Mouse (Mus musculus): Measurements from ENCODE around the gene Etfrf1. TPM values are rescaled to one million over a fixed set of nuclear protein-coding genes. Genes with fewer than 3 reads are reported as not detected.

The Etfrf1 gene
- total RNA-seq, 1 experiment: 12.9 TPM

- peak; percentile 91 for DNase-seq (ENCODE audit: low read depth, low spot score)
- H3K9me3 ChIP-seq (ENCODE audit: control insufficient read depth, insufficient read depth, low read depth, low read length): no peaks in the 10 kb centered on the region
- peaks cover 14 to 40% of the 10 kb centered on the region in 2 experiments for H3K4me1 ChIP-seq (ENCODE audit: control insufficient read depth in 2 of 2, insufficient read depth in 2 of 2, low read length in 2 of 2, poor library complexity in 1 of 2)
- TF ChIP-seq MAFK (IDR thresholded peaks at IDR 0.05; ENCODE audit: insufficient read depth, low read depth, low read length) (no peak), HCFC1 (IDR thresholded peaks at IDR 0.05; ENCODE audit: borderline replicate concordance, insufficient read depth, low read length) (no peak), ZNF384 (IDR thresholded peaks at IDR 0.05; ENCODE audit: low read depth, low read length) (no peak)
- H3K27ac ChIP-seq (ENCODE audit: insufficient read depth, low read depth, low read length, poor library complexity, severe bottlenecking): 0 out of 2 replicates have a peak overlapping the region, but pooled peaks have one; percentile 37
- H3K9ac ChIP-seq (ENCODE audit: insufficient read depth, low read depth, low read length, poor library complexity, severe bottlenecking): no peak overlapping the region
- in situ Hi-C loops (cut with MboI; ENCODE audit: low sequenced_read_pairs in 2 of 2, unreplicated experiment in 2 of 2): no loop called here
- H3K36me3 ChIP-seq (ENCODE audit: control insufficient read depth, insufficient read depth, low read length, poor library complexity, severe bottlenecking): no peaks in the 10 kb centered on the region
- no peak overlapping the region; a peak in 2 of 4 replicates for H3K4me3 ChIP-seq (ENCODE audit: insufficient read depth in 1 of 2, low read depth in 1 of 2, low read length in 2 of 2, poor library complexity in 1 of 2, severe bottlenecking in 1 of 2)
These were observed 34.5 kb upstream of the Etfrf1 start for GRCm38 (mm10) chr6:145176474-145176873.

GRCm38 (mm10) chr6:145179665-145180064, 31.3 kb upstream of the Etfrf1 start:
- no peaks in the 10 kb centered on the region for H3K36me3 ChIP-seq (ENCODE audit: control insufficient read depth, insufficient read depth, low read length, poor library complexity, severe bottlenecking)
- no peak overlapping the region for H3K27ac ChIP-seq (ENCODE audit: insufficient read depth, low read depth, low read length, poor library complexity, severe bottlenecking)
- H3K9ac ChIP-seq (ENCODE audit: insufficient read depth, low read depth, low read length, poor library complexity, severe bottlenecking): no peak overlapping the region
- no peaks in the 10 kb centered on the region for H3K9me3 ChIP-seq (ENCODE audit: control insufficient read depth, insufficient read depth, low read depth, low read length)
- H3K4me3 ChIP-seq (ENCODE audit: insufficient read depth in 1 of 2, low read depth in 1 of 2, low read length in 2 of 2, poor library complexity in 1 of 2, severe bottlenecking in 1 of 2): peak overlapping the region; percentile 41 to 42; a peak in 3 of 4 replicates
- TF ChIP-seq MAFK (IDR thresholded peaks at IDR 0.05; ENCODE audit: insufficient read depth, low read depth, low read length): no peak
- TF ChIP-seq CHD2 (IDR thresholded peaks at IDR 0.05; ENCODE audit: low read depth, low read length): no peak
- peak; percentile 64; the same call in 1 of the 2 replicates for TF ChIP-seq ZC3H11A (IDR thresholded peaks at IDR 0.05; ENCODE audit: borderline replicate concordance, low read depth, low read length)
- TF ChIP-seq ZNF384 (IDR thresholded peaks at IDR 0.05; ENCODE audit: low read depth, low read length): no peak
- H3K4me1 ChIP-seq (ENCODE audit: control insufficient read depth in 2 of 2, insufficient read depth in 2 of 2, low read length in 2 of 2, poor library complexity in 1 of 2): peaks cover 6 to 30% of the 10 kb centered on the region in 2 experiments
- in situ Hi-C loops (cut with MboI; ENCODE audit: low sequenced_read_pairs in 2 of 2, unreplicated experiment in 2 of 2): loop anchor here in 1 of 2 experiments (10.0 kb wide), 1 partner anchor 165 kb away; no protein-coding TSS in a partner anchor
- peak; percentile 69 for DNase-seq (ENCODE audit: low read depth, low spot score)

GRCm38 (mm10) chr6:145182044-145182443, 28.9 kb upstream of the Etfrf1 start:
- Histone ChIP-seq H3K9me3 (ENCODE audit: control insufficient read depth, insufficient read depth, low read depth, low read length) (no peaks in the 10 kb centered on the region), H3K4me1 (ENCODE audit: control insufficient read depth in 2 of 2, insufficient read depth in 2 of 2, low read length in 2 of 2, poor library complexity in 1 of 2) (peaks cover 2 to 15% of the 10 kb centered on the region in 2 experiments; a peak in 2 of 4 replicates), H3K9ac (ENCODE audit: insufficient read depth, low read depth, low read length, poor library complexity, severe bottlenecking) (no peak overlapping the region), H3K4me3 (ENCODE audit: insufficient read depth in 1 of 2, low read depth in 1 of 2, low read length in 2 of 2, poor library complexity in 1 of 2, severe bottlenecking in 1 of 2) (no peak overlapping the region), H3K36me3 (ENCODE audit: control insufficient read depth, insufficient read depth, low read length, poor library complexity, severe bottlenecking) (no peaks in the 10 kb centered on the region), H3K27ac (ENCODE audit: insufficient read depth, low read depth, low read length, poor library complexity, severe bottlenecking) (no peak overlapping the region)
- DNase-seq (ENCODE audit: low read depth, low spot score): no peak
- no peak for TF ChIP-seq ZC3H11A (IDR thresholded peaks at IDR 0.05; ENCODE audit: borderline replicate concordance, low read depth, low read length)
- in situ Hi-C loops (cut with MboI; ENCODE audit: low sequenced_read_pairs in 2 of 2, unreplicated experiment in 2 of 2): loop anchor here in 1 of 2 experiments (10.0 kb wide), 1 partner anchor 163 kb away; no protein-coding TSS in a partner anchor

- in situ Hi-C loops (cut with MboI; ENCODE audit: low sequenced_read_pairs in 2 of 2, unreplicated experiment in 2 of 2): loop anchor here in 1 of 2 experiments (10.0 kb wide), 1 partner anchor 159 kb away; no protein-coding TSS in a partner anchor
- H3K9ac ChIP-seq (ENCODE audit: insufficient read depth, low read depth, low read length, poor library complexity, severe bottlenecking): no peak overlapping the region
- no peaks in the 10 kb centered on the region for H3K9me3 ChIP-seq (ENCODE audit: control insufficient read depth, insufficient read depth, low read depth, low read length)
- H3K27ac ChIP-seq (ENCODE audit: insufficient read depth, low read depth, low read length, poor library complexity, severe bottlenecking): no peak overlapping the region
- TF ChIP-seq MAFK (IDR thresholded peaks at IDR 0.05; ENCODE audit: insufficient read depth, low read depth, low read length) (no peak), ZC3H11A (IDR thresholded peaks at IDR 0.05; ENCODE audit: borderline replicate concordance, low read depth, low read length) (no peak), ZNF384 (IDR thresholded peaks at IDR 0.05; ENCODE audit: low read depth, low read length) (no peak), CHD2 (IDR thresholded peaks at IDR 0.05; ENCODE audit: low read depth, low read length) (no peak), HCFC1 (IDR thresholded peaks at IDR 0.05; ENCODE audit: borderline replicate concordance, insufficient read depth, low read length) (no peak)
- H3K4me1 ChIP-seq (ENCODE audit: control insufficient read depth in 2 of 2, insufficient read depth in 2 of 2, low read length in 2 of 2, poor library complexity in 1 of 2): peaks cover 4% of the 10 kb centered on the region in 2 experiments; a peak in 2 of 4 replicates
- H3K36me3 ChIP-seq (ENCODE audit: control insufficient read depth, insufficient read depth, low read length, poor library complexity, severe bottlenecking): no peaks in the 10 kb centered on the region
- DNase-seq (ENCODE audit: low read depth, low spot score): no peak
- H3K4me3 ChIP-seq (ENCODE audit: insufficient read depth in 1 of 2, low read depth in 1 of 2, low read length in 2 of 2, poor library complexity in 1 of 2, severe bottlenecking in 1 of 2): no peak overlapping the region
These were observed 24.8 kb upstream of the Etfrf1 start for GRCm38 (mm10) chr6:145186096-145186495.
